Mouse (Mus musculus) adrenal gland, adult 18-20 months (tissue): ENCODE data around the gene Commd3. TPM values are rescaled to one million over a fixed set of nuclear protein-coding genes. Genes with fewer than 3 reads are reported as not detected.

Experiments
- DNase-seq, 2 experiments: peaks; one replicate each; pipeline ENCODE4 v3.0.0; 2021 to 2022; ENCODE audit warnings: low spot score in 2 of 2
- long read RNA-seq, 2 experiments: library from polyadenylated mRNA; stranded (forward); transcript quantifications; one replicate each; pipeline ENCODE4 v2.0.0; 2021
- total RNA-seq, 2 experiments: library from RNA; stranded (reverse); gene quantifications; 1 replicate in 1 of 2; 2 replicates in 1 of 2; pipeline ENCODE4 v1.2.3; 2021

The Commd3 gene
- total RNA-seq: 100 to 1,000 TPM; 105 to 112 TPM
- long read RNA-seq, experiment 1, transcript Commd3-201 (8 exons, 935 nt): major isoform, 15 of 18 reads
- long read RNA-seq, experiment 1, partial matches to known transcripts: 1 of 18 reads
- long read RNA-seq, experiment 1, other reads (novel, unspliced or antisense): 2 of 18 reads
- long read RNA-seq, experiment 2, transcript Commd3-201 (8 exons, 935 nt): major isoform, 100 of 106 reads
- long read RNA-seq, experiment 2, partial matches to known transcripts: 3 of 106 reads
- long read RNA-seq, experiment 2, other reads (novel, unspliced or antisense): 3 of 106 reads

DNA sequence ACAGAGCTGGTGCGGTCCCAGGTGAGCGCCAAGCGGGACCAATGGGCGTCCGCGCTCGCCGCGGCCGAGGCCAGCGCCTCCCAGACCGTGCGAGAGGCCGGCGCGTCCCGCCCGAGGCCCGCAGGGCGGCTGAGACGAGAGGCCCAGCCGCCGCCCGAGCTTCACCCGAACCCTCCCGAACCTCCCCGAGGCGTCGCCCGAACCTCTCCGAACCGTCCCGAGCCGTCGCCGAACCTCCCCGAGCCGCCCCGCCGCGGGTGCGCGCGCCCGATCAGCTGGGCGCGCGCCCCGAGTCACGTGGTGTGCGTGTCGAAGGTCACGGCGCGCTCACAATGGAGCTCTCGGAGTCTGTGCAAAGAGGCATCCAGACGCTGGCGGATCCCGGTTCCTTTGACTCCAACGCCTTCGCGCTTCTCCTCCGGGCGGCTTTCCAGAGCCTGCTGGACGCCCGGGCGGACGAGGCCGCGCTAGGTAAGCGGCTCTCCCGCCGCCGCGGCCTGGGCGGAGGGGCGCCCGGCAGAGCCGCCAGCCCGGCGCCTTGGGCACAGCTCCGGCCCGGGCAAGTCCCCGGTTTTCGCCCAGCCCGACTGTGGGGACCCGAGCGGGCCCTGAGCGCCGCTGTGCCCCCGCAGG is at the start of gene Commd3:
Commd3 (plus strand) TSS at position 252 of the 633 bp plus-strand sequence.
- DNase-seq: peak; percentile 98

DNA sequence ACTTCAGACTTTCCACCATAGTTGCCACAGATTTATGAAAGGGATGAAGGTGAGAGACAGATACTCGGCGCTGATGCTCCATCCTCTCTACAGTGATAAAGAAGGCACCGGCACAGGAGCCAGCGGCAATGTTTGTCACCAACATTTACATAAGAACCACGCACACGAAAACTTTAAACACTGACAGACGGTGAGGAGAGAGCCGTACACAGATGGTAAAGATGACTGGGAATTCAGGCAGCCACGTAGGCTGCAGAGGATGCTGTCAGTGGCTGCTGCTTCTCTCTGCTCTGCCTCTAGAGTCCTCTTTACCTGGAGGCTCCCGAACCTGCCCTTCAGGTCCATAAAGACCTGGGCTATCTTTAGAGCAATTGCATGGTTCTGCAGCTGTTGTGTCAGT is 49.0 kb upstream of the Commd3 start:
- DNase-seq: no peak

DNA sequence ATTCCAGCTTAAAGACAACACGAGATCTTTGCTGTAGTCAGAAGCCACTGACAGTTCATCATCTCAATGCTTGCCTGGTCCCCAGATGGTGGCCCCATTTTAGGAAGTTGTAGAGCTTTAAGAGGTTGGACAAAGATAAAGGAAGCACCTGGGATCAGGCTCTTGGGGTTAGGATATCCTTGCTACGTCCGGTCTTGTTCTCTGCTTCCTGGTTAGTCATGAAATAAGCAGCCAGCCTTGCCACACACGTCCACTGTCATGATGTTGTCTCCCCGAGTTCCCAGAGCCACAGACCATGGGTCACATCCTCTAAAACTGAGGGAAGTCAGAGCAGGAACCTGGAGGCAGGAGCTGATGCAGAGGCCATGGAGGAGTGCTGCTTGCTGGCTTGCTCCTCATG is 41.6 kb upstream of the Commd3 start:
- no peak for DNase-seq

DNA sequence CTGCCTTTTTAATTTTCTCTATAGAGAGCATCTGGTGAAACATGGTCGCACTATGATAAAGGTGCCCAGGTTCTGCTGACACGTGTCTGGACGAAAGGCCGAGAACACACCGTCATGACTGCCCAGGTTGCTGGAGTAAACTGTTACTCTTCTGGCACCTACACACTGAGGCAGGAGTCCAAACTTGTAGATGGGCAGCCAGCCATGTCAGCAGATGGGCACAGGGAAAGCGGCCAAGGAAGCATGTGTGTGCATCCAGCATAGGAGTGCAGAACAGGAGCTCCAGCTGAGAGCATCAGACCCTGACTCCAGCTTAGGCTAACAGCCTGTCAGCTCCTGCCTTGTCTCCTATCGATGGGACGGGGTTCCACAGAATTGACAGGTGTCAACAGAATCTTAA is 37.1 kb upstream of the Commd3 start:
- DNase-seq: no peak

DNA sequence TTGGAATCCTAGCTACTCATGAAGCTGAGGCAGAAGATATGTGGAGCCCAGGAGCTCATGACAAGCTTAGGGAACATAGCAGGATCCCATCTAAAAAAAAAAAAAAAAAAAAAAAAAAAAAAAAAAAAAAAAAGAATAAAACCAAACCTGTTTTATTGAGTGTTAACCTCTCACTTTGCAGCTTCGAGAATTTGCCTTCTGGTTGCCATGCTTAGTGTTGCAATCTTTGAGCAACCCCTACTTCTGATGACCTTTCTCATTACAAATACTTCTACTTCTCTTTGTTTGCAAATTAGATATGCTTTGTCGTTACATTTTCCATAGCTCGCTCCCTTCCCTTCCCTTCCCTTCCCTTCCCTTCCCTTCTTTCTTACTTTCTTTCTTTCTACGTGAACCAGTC is 23.6 kb upstream of the Commd3 start:
- no peak for DNase-seq

DNA sequence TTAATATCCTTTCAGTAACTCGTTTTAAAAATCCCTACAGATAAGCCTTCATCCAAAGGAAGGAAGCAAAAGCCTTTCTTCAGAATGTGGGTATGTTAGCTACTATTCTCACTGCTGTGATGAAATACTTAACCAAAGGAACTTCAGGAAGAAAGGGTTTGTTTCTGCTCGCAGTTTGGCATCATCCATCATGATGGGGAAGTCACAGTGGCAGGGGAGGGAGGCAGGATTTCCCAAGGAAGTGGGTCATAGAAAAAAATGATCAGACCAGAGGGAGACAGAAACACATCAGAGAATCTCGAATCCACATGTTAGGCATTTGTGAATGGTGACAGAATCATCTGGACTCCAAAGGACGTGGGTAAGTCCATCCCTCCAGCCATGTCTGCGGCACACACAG is 17.4 kb upstream of the Commd3 start:
- no peak for DNase-seq

DNA sequence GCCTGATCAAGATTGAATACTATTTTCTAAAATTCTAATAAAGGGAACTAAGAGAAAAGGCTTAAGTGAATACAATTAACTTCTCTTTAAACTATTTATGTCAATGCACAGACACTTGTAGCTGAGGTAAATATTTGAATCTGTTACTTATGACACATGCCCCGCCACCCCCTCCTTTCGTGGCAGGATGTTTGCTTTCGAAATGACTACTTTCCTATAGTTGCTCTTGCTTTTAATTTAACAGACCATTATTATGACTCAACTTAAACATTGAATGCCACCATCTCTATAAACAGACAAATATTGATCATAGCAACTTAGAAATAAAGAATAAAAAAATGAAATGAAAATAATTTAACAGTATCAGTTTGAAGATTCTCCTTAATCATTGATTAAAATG is 8.2 kb upstream of the Commd3 start:
- no peak for DNase-seq

DNA sequence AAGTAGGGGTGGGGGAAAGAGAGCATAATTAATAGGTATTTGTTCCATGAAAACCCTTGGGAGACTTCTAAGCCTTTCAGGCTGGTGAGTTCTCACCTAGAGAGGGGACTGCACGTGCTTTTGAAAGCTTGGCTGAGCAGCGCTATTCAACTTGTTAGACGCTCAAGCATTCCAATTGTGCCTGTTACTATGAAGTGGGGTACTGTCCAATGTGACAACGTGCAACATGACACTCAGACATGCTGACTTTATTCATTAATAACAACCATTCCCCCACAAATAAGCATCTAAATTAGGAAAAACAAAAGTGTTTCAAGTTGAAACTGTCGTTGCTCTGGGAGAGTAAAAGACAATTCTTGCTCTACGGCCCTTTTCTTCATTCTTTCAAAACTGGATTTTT is 1.1 kb upstream of the Commd3 start:
- no peak for DNase-seq

DNA sequence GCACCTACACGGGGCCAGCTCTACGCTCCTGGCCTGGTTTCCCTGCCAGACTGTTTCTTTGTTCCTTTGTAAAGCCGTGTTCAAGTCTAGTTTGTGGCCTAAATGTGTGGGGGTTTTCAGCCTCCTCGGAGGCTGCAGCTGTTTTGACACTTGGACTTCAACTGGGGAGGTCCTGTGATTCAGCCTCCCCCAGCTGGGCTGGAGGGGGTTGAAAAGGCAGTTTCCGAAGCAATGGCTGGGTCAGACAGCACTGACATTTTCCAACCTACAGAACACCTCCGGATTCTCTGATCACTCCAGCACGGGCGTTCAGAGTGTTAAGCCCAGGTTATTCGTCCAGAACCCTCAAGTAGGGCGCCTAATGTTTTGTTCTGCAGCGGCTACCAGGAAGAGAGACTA is 581 bp downstream of the Commd3 start:
- DNase-seq: peak in 1 of 2 experiments; percentile 45

DNA sequence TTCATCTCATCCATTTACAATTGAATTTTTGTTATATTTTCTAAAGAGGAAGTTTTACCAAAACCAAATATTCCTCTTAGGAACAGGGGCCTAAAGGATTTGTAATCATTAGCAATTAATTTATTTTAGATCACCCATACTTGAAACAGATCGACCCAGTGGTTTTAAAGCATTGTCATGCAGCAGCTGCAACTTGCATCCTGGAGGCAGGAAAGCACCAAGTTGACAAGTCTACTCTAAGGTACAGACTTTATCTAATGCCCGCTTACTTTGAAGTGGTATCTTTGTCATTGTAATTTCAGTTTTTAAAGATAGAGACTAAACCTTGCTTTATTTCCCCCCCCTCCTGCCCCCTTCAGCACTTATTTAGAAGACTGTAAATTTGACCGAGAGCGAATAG is 1.6 kb downstream of the Commd3 start:
- no peak for DNase-seq

DNA sequence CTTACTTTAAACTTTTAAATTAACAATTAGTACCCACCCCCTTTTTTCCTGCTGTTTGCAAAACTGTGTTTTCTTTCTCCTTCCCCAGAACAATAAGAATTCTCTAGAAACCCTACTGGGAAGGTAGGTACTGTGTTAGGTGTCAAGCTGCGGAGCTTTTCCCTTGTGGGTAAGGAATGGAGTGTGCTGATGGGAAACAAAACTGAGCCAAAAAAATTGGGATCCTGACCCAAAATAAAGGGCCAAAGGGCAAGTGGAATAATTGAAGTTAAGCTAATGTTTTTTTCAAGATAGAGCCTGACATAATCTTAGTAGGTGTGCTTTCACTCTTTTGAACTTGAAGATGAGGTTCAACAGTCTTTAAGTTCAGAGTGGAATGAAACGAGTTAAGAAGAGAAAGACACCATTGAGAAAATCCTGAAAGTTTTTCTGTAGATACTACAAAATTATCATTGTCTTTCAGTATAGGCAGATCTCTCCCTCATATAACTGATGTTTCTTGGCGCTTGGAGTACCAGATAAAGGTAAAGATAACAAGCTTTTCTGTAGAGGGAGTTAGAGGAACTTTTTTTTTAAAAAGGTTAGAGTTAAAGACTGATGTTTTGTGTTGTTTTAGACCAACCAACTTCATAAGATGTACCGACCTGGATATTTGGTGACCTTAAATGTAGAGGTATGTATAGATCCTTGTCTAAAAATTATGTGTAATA is 2.2 kb downstream of the Commd3 start:
- no peak for DNase-seq

DNA sequence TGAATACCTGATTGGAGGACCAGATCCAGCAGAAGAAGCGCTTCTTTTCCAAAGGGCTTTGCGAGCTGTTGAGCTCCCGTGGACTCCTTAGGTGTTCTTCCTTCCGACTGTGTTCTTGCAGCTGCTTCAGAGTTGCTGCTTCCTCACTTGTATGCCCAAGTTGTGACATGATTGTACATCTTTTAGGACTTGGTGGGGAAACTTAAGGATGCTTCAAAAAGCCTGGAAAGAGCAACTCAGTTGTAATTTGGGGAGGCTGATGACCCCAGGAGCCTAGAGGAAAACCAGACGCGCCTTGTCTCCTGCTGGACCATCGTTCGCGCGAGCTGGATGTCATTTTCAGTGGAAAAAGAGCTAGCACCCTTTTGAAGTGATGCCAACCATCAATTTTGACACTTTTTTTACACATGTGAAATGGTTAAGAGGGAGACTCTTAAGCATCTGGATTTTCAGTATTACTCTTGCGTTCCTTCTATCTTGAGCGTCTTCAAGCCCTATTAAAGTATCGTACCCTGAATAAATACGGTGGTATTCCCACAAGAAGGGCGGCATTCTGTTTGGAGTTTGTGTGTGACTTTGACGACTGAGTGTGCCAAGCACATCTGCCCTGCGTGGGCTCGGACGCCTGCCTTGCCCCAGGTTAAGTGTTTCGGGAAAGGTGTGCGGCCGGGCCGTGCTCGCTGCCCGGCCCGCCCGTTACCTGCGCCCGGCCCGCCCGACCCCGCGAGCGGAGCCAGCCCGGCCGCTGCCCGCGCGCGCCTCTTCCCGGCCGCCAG is 3.7 kb downstream of the Commd3 start:
- DNase-seq: no peak

DNA sequence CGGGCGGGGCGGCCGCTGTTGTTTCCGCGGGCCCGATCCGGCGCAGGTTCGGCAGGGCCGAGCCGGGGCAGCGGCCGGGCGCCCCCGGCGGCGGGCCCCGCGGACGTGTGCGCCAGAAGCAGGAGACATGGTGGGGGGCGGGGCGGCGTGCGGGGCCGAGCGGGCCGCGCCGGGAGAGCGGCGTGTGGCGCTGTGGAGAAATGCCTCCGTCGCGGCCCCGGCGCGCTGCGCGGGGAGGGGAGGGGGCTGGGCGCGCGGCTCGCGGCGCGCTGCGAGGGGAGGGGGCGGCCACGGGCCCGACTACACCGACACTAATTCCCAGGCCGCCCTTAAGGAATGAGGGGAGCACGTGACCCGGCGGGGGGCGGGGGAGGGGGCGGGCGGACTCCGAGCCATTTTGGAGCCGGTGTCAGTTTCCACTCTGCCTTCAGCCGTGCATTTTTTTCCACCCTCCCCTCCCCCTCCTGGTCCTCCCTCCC is 4.3 kb downstream of the Commd3 start:
- DNase-seq: peak; percentile 76

DNA sequence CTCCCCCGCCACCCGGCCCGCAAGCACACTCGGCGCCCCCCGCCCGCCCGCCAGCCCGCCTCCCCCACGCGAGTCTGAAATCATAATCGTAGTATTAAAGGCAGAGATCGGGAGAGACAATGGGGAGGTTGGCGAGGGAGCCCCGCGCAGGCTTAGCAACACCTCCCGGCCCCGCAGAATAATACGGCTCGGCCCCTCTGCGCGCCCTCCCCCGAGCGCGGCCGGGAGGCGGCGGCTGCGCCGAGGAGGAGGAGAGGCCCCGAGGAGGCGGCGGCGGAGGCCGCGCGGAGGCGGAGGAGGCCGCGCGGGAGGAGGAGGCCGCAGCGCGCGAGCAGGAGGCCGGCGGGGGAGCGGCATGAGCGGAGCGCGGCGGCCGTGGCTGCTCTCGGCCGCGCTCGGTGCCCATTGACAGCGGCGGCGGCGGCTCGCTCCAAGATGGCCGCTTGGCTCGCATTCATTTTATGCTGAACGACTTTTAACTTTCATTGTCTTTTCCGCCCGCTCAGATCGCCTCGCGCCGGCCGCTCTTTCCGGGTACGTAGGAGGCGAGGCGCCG is 4.8 kb downstream of the Commd3 start, which contains the start of gene Bmi1:
Bmi1 (plus strand) TSS at position 83 of the 556 bp plus-strand sequence.
- DNase-seq: peak; percentile 66 to 76

DNA sequence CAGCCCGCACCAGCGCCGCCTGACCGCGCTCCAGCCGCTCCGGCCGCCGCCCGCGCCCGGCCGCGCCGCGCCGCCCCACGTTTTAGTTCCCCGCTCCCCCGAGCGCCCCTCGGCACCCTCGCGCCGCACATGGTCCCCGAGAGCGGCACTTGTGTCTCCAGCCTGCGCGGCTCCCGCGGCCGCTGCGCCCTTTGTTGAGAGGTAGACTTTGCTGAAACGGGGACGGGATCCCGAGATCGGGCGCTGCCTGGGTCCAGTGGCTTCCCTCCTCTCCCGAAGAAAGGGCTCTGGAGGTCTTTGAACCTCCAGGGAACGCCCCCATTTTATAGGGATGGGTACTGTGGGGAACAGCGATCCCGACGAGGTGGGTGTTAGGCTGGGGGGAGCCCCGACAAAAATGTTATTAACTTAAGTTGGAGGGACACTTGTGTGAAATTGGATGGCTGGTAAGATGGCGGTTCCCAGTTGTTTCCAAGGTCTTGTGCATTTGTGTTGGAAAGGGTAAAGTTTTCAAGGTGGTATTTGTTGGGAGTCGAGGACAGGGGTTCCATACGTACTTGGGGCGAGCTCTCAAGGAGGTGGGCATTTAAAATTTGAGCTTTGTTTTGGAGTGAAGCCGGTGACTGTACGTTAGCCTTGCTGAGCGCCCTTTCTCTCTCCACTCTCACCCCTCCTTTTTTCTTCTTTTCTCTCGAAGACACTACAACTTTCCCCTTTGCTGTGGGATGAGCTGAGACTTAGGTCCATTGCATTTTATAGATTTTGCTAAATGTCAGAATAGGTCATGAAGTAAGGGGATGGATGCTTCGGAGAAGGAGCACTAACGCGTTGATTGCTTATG is 5.7 kb downstream of the Commd3 start:
- peak; percentile 60 to 64 for DNase-seq

DNA sequence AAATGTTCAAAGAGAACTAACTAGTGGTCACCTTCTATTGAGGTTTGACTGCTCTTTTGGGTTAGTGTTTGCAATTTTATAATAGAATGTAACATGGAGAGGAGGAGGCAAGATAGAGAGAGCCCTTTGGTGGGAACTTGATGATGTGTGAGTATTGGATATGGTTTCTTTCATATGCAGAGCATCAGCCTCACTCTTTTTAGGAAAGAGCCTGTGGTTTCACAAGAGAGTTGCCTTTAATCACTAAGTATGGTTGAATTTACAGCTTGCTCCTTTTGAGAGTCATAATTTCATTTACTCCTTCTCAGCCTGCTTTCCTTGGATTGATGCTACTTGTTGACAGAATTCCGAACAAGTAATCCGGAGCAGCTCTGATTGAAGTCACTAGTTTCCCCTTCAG is 7.5 kb downstream of the Commd3 start:
- DNase-seq: no peak

DNA sequence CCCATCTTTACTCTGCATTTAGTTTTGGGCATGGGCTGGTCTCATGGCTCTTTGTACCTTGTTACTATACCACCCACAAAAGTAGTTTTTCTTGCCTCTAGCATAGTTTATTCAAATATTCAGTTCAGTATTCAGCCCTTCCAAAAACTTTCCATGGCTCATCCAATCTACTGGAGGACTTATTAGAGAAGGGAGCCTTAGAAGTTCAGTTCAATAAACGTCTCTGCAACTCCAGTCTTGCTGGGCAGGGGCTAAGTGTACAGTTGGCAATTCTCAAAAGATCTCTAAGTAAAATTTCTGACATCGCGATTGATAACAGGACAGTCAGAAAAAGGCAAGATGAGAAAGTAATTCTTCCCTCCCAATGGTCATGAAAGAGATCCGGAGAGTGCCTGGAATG is 8.3 kb downstream of the Commd3 start:
- DNase-seq: no peak

DNA sequence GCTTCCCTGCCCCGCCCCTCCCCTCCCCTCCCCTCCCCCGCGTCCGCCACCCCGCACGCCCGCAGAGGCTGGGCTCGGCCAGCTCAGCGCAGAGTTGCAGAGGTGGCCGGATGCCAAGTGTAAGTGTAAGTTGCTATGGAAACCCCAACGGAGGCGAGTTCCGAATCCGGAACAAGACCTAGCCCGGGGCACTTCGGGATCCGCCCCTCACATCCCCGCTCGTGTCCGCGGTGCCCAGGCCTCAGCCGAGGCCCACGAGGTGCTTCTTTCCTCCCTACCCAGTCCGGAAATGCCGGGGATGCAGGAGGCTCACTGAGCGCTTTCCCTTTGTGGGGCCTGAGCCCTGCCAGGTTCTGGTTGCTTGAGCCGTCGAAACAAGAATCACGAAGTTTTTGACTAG is 8.8 kb downstream of the Commd3 start:
- DNase-seq: peak; percentile 48 to 65

DNA sequence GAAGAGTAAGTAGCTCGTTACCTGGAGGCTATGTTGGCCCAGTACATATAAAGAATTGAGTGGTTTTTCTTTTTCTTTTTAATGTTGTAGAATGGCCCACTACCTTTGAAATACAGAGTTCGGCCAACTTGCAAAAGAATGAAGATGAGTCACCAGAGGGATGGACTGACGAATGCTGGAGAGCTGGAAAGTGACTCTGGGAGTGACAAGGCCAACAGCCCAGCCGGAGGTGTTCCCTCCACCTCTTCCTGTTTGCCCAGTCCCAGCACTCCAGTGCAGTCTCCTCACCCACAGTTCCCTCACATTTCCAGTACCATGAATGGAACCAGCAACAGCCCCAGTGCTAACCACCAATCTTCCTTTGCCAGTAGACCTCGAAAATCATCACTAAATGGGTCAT is 11.9 kb downstream of the Commd3 start:
- no peak for DNase-seq

DNA sequence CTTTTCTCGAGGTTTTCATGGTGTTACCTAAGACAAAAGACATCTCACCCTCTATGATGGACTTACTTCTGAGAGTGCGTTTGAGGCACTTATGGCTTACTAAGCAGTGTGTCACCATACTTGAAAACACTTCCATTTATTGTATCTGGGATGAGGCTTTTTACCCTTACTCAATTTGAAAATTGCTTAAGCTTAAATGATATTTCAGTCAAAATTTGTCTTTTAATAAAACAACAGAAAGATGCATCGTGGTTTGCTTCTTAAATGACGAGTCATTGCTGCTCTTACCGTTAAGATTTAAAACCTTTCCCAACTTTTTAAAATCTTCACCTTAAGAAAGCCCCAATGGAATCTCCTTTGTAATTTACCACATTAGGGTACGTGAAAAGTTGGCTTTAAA is 14.2 kb downstream of the Commd3 start:
- no peak for DNase-seq
